Mouse (Mus musculus) adrenal gland, postnatal 25 days (tissue): ENCODE results near the gene Phactr1. TPM values are rescaled to one million over a fixed set of nuclear protein-coding genes. Genes with fewer than 3 reads are reported as not detected.

Experiments used
- DNase-seq: peaks from one replicate; pipeline ENCODE4 v3.0.0; 2021; ENCODE audit warnings: mixed read lengths
- long read RNA-seq: library from polyadenylated mRNA; stranded (forward); transcript quantifications from one replicate; pipeline ENCODE4 v2.0.0, GENCODE M21; 2021
- total RNA-seq: library from RNA; stranded (reverse); gene quantifications from 2 replicates; pipeline ENCODE4 v1.2.3, GENCODE M21; 2021

Gene Phactr1
- 5.5 and 7.8 TPM in 2 replicates for total RNA-seq
- long read RNA-seq, partial matches to known transcripts, result 2 of 5 reads
- long read RNA-seq, other reads (novel, unspliced or antisense), result 3 of 5 reads

- no peak for DNase-seq
Measured at GRCm38 (mm10) chr13:42680391-42680994, at the start of gene Phactr1. Phactr1 (plus strand) TSS chr13:42680623.

GRCm38 (mm10) chr13:42634908-42635307, 45.5 kb upstream of the Phactr1 start:
- DNase-seq, result no peak

GRCm38 (mm10) chr13:42650228-42650627, 30.2 kb upstream of the Phactr1 start:
- DNase-seq, result no peak

GRCm38 (mm10) chr13:42656643-42657315, 23.6 kb upstream of the Phactr1 start:
- no peak for DNase-seq

GRCm38 (mm10) chr13:42671651-42672290, 8.7 kb upstream of the Phactr1 start:
- DNase-seq, result no peak

GRCm38 (mm10) chr13:42681299-42681698, 876 bp downstream of the Phactr1 start:
- no peak for DNase-seq

GRCm38 (mm10) chr13:42684181-42684580, 3.8 kb downstream of the Phactr1 start:
- DNase-seq, result no peak

GRCm38 (mm10) chr13:42692233-42692632, 11.8 kb downstream of the Phactr1 start:
- no peak for DNase-seq

GRCm38 (mm10) chr13:42696641-42697040, 16.2 kb downstream of the Phactr1 start:
- DNase-seq, result no peak

- no peak for DNase-seq
Measured at GRCm38 (mm10) chr13:42709148-42709547, 28.7 kb downstream of the Phactr1 start.

- no peak for DNase-seq
Measured at GRCm38 (mm10) chr13:42709611-42710331, 29.3 kb downstream of the Phactr1 start.

GRCm38 (mm10) chr13:42711510-42711909, 31.1 kb downstream of the Phactr1 start:
- peak; percentile 44 for DNase-seq

- DNase-seq, result no peak
Measured at GRCm38 (mm10) chr13:42719401-42719800, 39.0 kb downstream of the Phactr1 start.

- no peak for DNase-seq
Measured at GRCm38 (mm10) chr13:42720135-42720534, 39.7 kb downstream of the Phactr1 start.

GRCm38 (mm10) chr13:42720648-42721047, 40.2 kb downstream of the Phactr1 start:
- no peak for DNase-seq

GRCm38 (mm10) chr13:42724011-42724410, 43.6 kb downstream of the Phactr1 start:
- no peak for DNase-seq

GRCm38 (mm10) chr13:42725709-42726231, 45.3 kb downstream of the Phactr1 start:
- DNase-seq, result no peak

GRCm38 (mm10) chr13:42737486-42737885, 57.1 kb downstream of the Phactr1 start:
- DNase-seq, result no peak

GRCm38 (mm10) chr13:42738152-42738551, 57.7 kb downstream of the Phactr1 start:
- no peak for DNase-seq

- DNase-seq, result no peak
Measured at GRCm38 (mm10) chr13:42742226-42742625, 61.8 kb downstream of the Phactr1 start.

- no peak for DNase-seq
Measured at GRCm38 (mm10) chr13:42744467-42744866, 64.0 kb downstream of the Phactr1 start.

- DNase-seq, result no peak
Measured at GRCm38 (mm10) chr13:42757654-42758400, 77.4 kb downstream of the Phactr1 start.
